Comparison of ENCODE assay signal across 21 mouse cellular contexts in genomic region chr4:86683280-86683679, GRCm38 (mm10). TPM values are rescaled to one million over a fixed set of nuclear protein-coding genes. Genes with fewer than 3 reads are reported as not detected.
DNase-seq lines count a peak whose midpoint lies in the region; ATAC-seq and TF ChIP-seq lines count a peak whose summit lies in the region.
"Had no signal": no experiment of that assay in that cellular context is flagged by ENCODE, and none has a peak within 500 bp of the region (broad histone marks: within the 10 kb centered on the region; RNA-seq: fewer than 3 reads in every experiment).

No protein-coding gene starts in this region.

- H3K9ac ChIP-seq in CH12.LX (ENCODE audit: insufficient read depth, low read depth): no peak overlapping the region
- H3K9ac ChIP-seq: liver, embryonic 14.5 days; midbrain, embryonic 13.5 days had no signal

- no peaks in the 10 kb centered on the region for H3K9me3 ChIP-seq in CH12.LX (replicated peaks; ENCODE audit: low read length)
- H3K9me3 ChIP-seq: hindbrain, embryonic 10.5 days; midbrain, embryonic 13.5 days had no signal

- no peak overlapping the region for H3K27ac ChIP-seq in CH12.LX (ENCODE audit: insufficient read depth, low read depth)
- H3K27ac ChIP-seq: gastrocnemius, adult 2 months; hindbrain, embryonic 10.5 days; liver, embryonic 14.5 days; midbrain, embryonic 13.5 days had no signal

- TF ChIP-seq EP300 in CH12.LX (IDR thresholded peaks at IDR 0.05; ENCODE audit: low read length): no peak

- H3K36me3 ChIP-seq in CH12.LX (replicated peaks in 1 of 2; ENCODE audit: control insufficient read depth in 1 of 2, insufficient read depth in 1 of 2, low read length in 1 of 2): no peaks in the 10 kb centered on the region
- no peaks in the 10 kb centered on the region for H3K36me3 ChIP-seq in splenic B cell, adult 2 months (ENCODE audit: control insufficient read depth, insufficient read depth, low read length, poor library complexity, severe bottlenecking)
- H3K36me3 ChIP-seq: hindbrain, embryonic 10.5 days; midbrain, embryonic 13.5 days had no signal

- H3K4me1 ChIP-seq in CH12.LX (ENCODE audit: control insufficient read depth in 1 of 2, insufficient read depth in 2 of 2): peaks cover 0 to 8% of the 10 kb centered on the region in 2 experiments; a peak in 2 of 4 replicates
- H3K4me1 ChIP-seq: midbrain, embryonic 13.5 days had no signal

- DNase-seq in CH12.LX (ENCODE audit: extremely low read depth): no peak
- DNase-seq in splenic B cell, adult 2 months (ENCODE audit: low read depth, low spot score): peak; percentile 11
- peak; percentile 36 to 58 for DNase-seq in thymus, postnatal 36 days
- no peak for DNase-seq in adrenal gland, postnatal 25 days
- DNase-seq in gastrocnemius, postnatal 10 days: no peak
- no peak for DNase-seq in cerebellum, postnatal 10 days
- DNase-seq: adrenal gland, adult 8-10 months; cerebellum, adult 11 months; cerebellum, postnatal 25 days; gastrocnemius, adult 2 months; heart, adult 18-20 months; kidney, adult 2 months; kidney, postnatal 10 days; layer of hippocampus, postnatal 36 days; retina, postnatal 1 day; right cerebral cortex, postnatal 4 days had no signal

- H3K4me2 ChIP-seq in CH12.LX (ENCODE audit: insufficient read depth, low read depth, poor library complexity, severe bottlenecking): no peak overlapping the region
- H3K4me2 ChIP-seq: midbrain, embryonic 13.5 days had no signal

- no peak overlapping the region for H3K4me3 ChIP-seq in CH12.LX (replicated peaks in 1 of 3; ENCODE audit: low read depth in 2 of 3, low read length in 2 of 3, poor library complexity in 1 of 3)
- H3K4me3 ChIP-seq: gastrocnemius, adult 2 months; hindbrain, embryonic 10.5 days; midbrain, embryonic 13.5 days had no signal

- dilution Hi-C loops in CH12.LX (cut with MboI; ENCODE audit: extremely low pct_ligation_motif_present, extremely low pct_unique_long_range_greater_than_20kb, low sequenced_read_pairs): no loop called here

- TF ChIP-seq CTCF in CH12.LX (conservative IDR thresholded peaks at IDR 0.05 in 1 of 2, IDR thresholded peaks at IDR 0.05 in 1 of 2; ENCODE audit: low read depth in 2 of 2, low read length in 2 of 2): no peak

- H3K79me2 ChIP-seq in CH12.LX (replicated peaks; ENCODE audit: control insufficient read depth, extremely low read depth, insufficient read depth, poor library complexity, severe bottlenecking): no peaks in the 10 kb centered on the region

- H3K27me3 ChIP-seq in CH12.LX (replicated peaks): no peaks in the 10 kb centered on the region
- H3K27me3 ChIP-seq in splenic B cell, adult 2 months (ENCODE audit: control insufficient read depth, insufficient read depth, low read length, poor library complexity, severe bottlenecking): no peaks in the 10 kb centered on the region
- H3K27me3 ChIP-seq: midbrain, embryonic 13.5 days had no signal

- ATAC-seq in hematopoietic stem cell, adult 5-6 weeks (replicated peaks in 1 of 2; ENCODE audit: insufficient read depth in 1 of 2, low FRiP score in 2 of 2, low TSS enrichment in 1 of 2, low read depth in 1 of 2, poor library complexity in 2 of 2, severe bottlenecking in 2 of 2): peak; percentile 36 to 80; a peak in 3 of 4 replicates
- ATAC-seq: lung, postnatal 0 days; midbrain, embryonic 13.5 days had no signal

- TF ChIP-seq POLR2A in CH12.LX (IDR thresholded peaks at IDR 0.05; ENCODE audit: low read depth, low read length): no peak

- no peak for TF ChIP-seq RAD21 in CH12.LX (IDR thresholded peaks at IDR 0.05; ENCODE audit: low read depth, low read length)

- in situ Hi-C loops in CH12.LX (cut with MboI; ENCODE audit: low pct_ligation_motif_present, low pct_unique_long_range_greater_than_20kb, low sequenced_read_pairs): loop anchor here (10.0 kb wide), 1 partner anchor 108 kb away; the partner anchor contains the start of gene Rraga

TF ChIP-seq in CH12.LX, 34 proteins besides CTCF, POLR2A, EP300 and RAD21:
- 0 out of 2 replicates have a peak, but pooled peaks have one; percentile 9 for TF ChIP-seq BHLHE40 (IDR thresholded peaks at IDR 0.05; ENCODE audit: low read depth, low read length)
- TF ChIP-seq NELFE (IDR thresholded peaks at IDR 0.05; ENCODE audit: low read depth, low read length): no peak
- no peak for TF ChIP-seq JUND (conservative IDR thresholded peaks at IDR 0.05; ENCODE audit: low read depth, low read length)
TF ChIP-seq in CH12.LX: peak in this region for 1.

RNA-seq across cellular contexts. Expression of gene Plin2, which starts 13.4 kb away (rescaled TPM):
- total RNA-seq in CH12.LX (2012; rRNA removed): 28.9 and 44.9 TPM in 2 replicates
- 13.4 and 13.6 TPM in 2 replicates for total RNA-seq in CH12.LX (2014; rRNA removed)
- polyA plus RNA-seq in CH12.LX (2012; ENCODE audit: insufficient read length, low read depth): 22.9 and 25.6 TPM in 2 replicates
- total RNA-seq in hematopoietic stem cell, adult 5-6 weeks (2017): 35.1 and 64.9 TPM in 2 replicates
- 318 and 341 TPM in 2 replicates for total RNA-seq in adrenal gland, postnatal 25 days (2021)
- 10 to 100 TPM; 69.6 to 84.5 TPM for total RNA-seq in gastrocnemius, postnatal 10 days (2021)

Comparison
In these comparisons a context has a peak if more than half of its experiments do, and no peak if none do; other contexts are left out.
1. DNase-seq: peak in splenic B cell, adult 2 months (single experiment) and thymus, postnatal 36 days (2 of 2); none in CH12.LX (single experiment), adrenal gland, postnatal 25 days (single experiment), gastrocnemius, postnatal 10 days (single experiment) and cerebellum, postnatal 10 days (0 of 2).